Mouse (Mus musculus) heart, embryonic 15.5 days (tissue): Measurements from ENCODE around the gene Tprgl. TPM values are rescaled to one million over a fixed set of nuclear protein-coding genes. Genes with fewer than 3 reads are reported as not detected.

Source experiments
- ATAC-seq: fragments of 200-750 bp; cut with Nextera tagmentation; replicated peaks from 2 replicates; pipeline ENCODE4 v1.8.0; 2017; ENCODE audit warnings: low read depth, moderate TSS enrichment; ENCODE audit not compliant: insufficient number of reproducible peaks, insufficient read depth, low FRiP score
- H3K27ac ChIP-seq: fragments of 300-500 bp; sonication (generic); 2 replicates; pipeline ENCODE4 v1.5.1; 2015; ENCODE audit warnings: mild to moderate bottlenecking, inconsistent platforms
- H3K27me3 ChIP-seq: fragments of 300-500 bp; sonication (generic); 2 replicates; pipeline ENCODE4 v1.6.1; 2015; ENCODE audit warnings: inconsistent platforms
- H3K36me3 ChIP-seq: fragments of 300-500 bp; sonication (generic); 2 replicates; pipeline ENCODE4 v1.6.1; 2015; ENCODE audit warnings: mild to moderate bottlenecking, inconsistent platforms
- H3K4me1 ChIP-seq: fragments of 300-500 bp; sonication (generic); replicated peaks from 2 replicates; pipeline ENCODE4 v1.6.1; 2015; ENCODE audit warnings: inconsistent platforms
- H3K4me2 ChIP-seq: fragments of 300-500 bp; sonication (generic); 2 replicates; pipeline ENCODE4 v1.6.1; 2015; ENCODE audit warnings: inconsistent platforms, mild to moderate bottlenecking, moderate library complexity
- H3K4me3 ChIP-seq: fragments of 300-500 bp; sonication (generic); 2 replicates; pipeline ENCODE4 v1.5.1; 2015; ENCODE audit warnings: mild to moderate bottlenecking, inconsistent platforms
- H3K9ac ChIP-seq: fragments of 300-500 bp; sonication (generic); 2 replicates; pipeline ENCODE4 v1.6.1; 2015; ENCODE audit warnings: mild to moderate bottlenecking, inconsistent platforms
- H3K9me3 ChIP-seq: fragments of 300-500 bp; sonication (generic); replicated peaks from 2 replicates; pipeline ENCODE4 v1.6.1; 2016; ENCODE audit warnings: inconsistent platforms
- WGBS: fragments of 180-500 bp; shearing (Covaris S2); methylation state at CpG from one replicate; pipeline ENCODE4 v1.1.7; 2015; ENCODE audit warnings: mixed read lengths; 5-methylcytosine and 5-hydroxymethylcytosine counted together
- polyA plus RNA-seq: library from polyadenylated mRNA; unstranded; fragments of >200 nt; fragmentation: Nextera tagmentation; extraction: Ambion mirVana; gene quantifications from 2 replicates; pipeline ENCODE4 v1.2.1, GENCODE M21; 2015

The Tprgl gene
- polyA plus RNA-seq, 1 experiment from 2014 or later = 116 TPM

GRCm38 (mm10) chr4:154185001-154185400, 24.5 kb upstream of the Tprgl start:
- no peak overlapping the region for H3K27ac ChIP-seq

GRCm38 (mm10) chr4:154183566-154183965, 23.1 kb upstream of the Tprgl start:
- H3K27ac ChIP-seq = no peak overlapping the region
- no peaks in the 10 kb centered on the region for H3K27me3 ChIP-seq
- H3K4me3 ChIP-seq = no peak overlapping the region
- no peak overlapping the region for H3K4me2 ChIP-seq
- peaks cover 13% of the 10 kb centered on the region for H3K4me1 ChIP-seq
- H3K36me3 ChIP-seq = no peaks in the 10 kb centered on the region
- H3K9me3 ChIP-seq = no peaks in the 10 kb centered on the region
- no peak for ATAC-seq
- H3K9ac ChIP-seq = no peak overlapping the region
- 44% methylated on average over 5 of the region's 5 CpGs for WGBS

More at GRCm38 (mm10) chr4:154185001-154185400, 24.5 kb upstream of the Tprgl start:
- no peak overlapping the region for H3K4me3 ChIP-seq
- H3K4me2 ChIP-seq = no peak overlapping the region
- no peak for ATAC-seq
- no peaks in the 10 kb centered on the region for H3K27me3 ChIP-seq
- H3K36me3 ChIP-seq = no peaks in the 10 kb centered on the region
- WGBS = 56% methylated on average over 5 of the region's 5 CpGs
- H3K4me1 ChIP-seq = peaks cover 16% of the 10 kb centered on the region
- no peaks in the 10 kb centered on the region for H3K9me3 ChIP-seq
- H3K9ac ChIP-seq = no peak overlapping the region

- no peak for ATAC-seq
- H3K36me3 ChIP-seq = no peaks in the 10 kb centered on the region
- H3K4me2 ChIP-seq = no peak overlapping the region
- H3K27me3 ChIP-seq = no peaks in the 10 kb centered on the region
- H3K4me1 ChIP-seq = peaks cover 13% of the 10 kb centered on the region
- no peak overlapping the region for H3K27ac ChIP-seq
- H3K9ac ChIP-seq = no peak overlapping the region
- 56% methylated on average over 7 of the region's 7 CpGs for WGBS
- H3K4me3 ChIP-seq = no peak overlapping the region
- no peaks in the 10 kb centered on the region for H3K9me3 ChIP-seq
Observed at GRCm38 (mm10) chr4:154181001-154181400, 20.5 kb upstream of the Tprgl start.

GRCm38 (mm10) chr4:154177257-154177656, 16.8 kb upstream of the Tprgl start:
- H3K4me3 ChIP-seq = no peak overlapping the region
- H3K9me3 ChIP-seq = no peaks in the 10 kb centered on the region
- H3K4me1 ChIP-seq = peaks cover 12% of the 10 kb centered on the region
- 51% methylated on average over 8 of the region's 8 CpGs for WGBS
- H3K9ac ChIP-seq = no peak overlapping the region
- 0 out of 2 replicates have a peak, but pooled peaks have one; percentile 19 for ATAC-seq
- H3K27me3 ChIP-seq = peaks cover 27% of the 10 kb centered on the region
- H3K27ac ChIP-seq = no peak overlapping the region
- no peak overlapping the region for H3K4me2 ChIP-seq
- no peaks in the 10 kb centered on the region for H3K36me3 ChIP-seq

GRCm38 (mm10) chr4:154171931-154172604, 11.6 kb upstream of the Tprgl start:
- H3K4me3 ChIP-seq = peak overlapping the region; percentile 61
- H3K27me3 ChIP-seq = peaks cover 66% of the 10 kb centered on the region
- no peaks in the 10 kb centered on the region for H3K9me3 ChIP-seq
- no peak overlapping the region for H3K27ac ChIP-seq
- 36% methylated on average over 13 of the region's 13 CpGs for WGBS
- no peaks in the 10 kb centered on the region for H3K36me3 ChIP-seq
- no peak for ATAC-seq
- peak overlapping the region; percentile 93 for H3K4me2 ChIP-seq
- H3K4me1 ChIP-seq = peaks cover 34% of the 10 kb centered on the region
- peak overlapping the region; percentile 23; the same call in 1 of the 2 replicates for H3K9ac ChIP-seq

- H3K27me3 ChIP-seq = peaks cover 66% of the 10 kb centered on the region
- H3K4me1 ChIP-seq = peaks cover 34% of the 10 kb centered on the region
- WGBS = 2% methylated on average over 37 of the region's 37 CpGs
- H3K4me2 ChIP-seq = peak overlapping the region; percentile 93
- no peaks in the 10 kb centered on the region for H3K36me3 ChIP-seq
- H3K4me3 ChIP-seq = peak overlapping the region; percentile 61
- peak overlapping the region; percentile 48 for H3K9ac ChIP-seq
- ATAC-seq = no peak
- H3K9me3 ChIP-seq = no peaks in the 10 kb centered on the region
- 0 out of 2 replicates have a peak overlapping the region, but pooled peaks have one; percentile 28 for H3K27ac ChIP-seq
Observed at GRCm38 (mm10) chr4:154171151-154171930, 10.9 kb upstream of the Tprgl start.

- Histone ChIP-seq H3K9ac (peak within 1 kb of the TSS; percentile 48), H3K27me3 (peaks cover 66% of the 10 kb centered on the region), H3K4me3 (peak within 1 kb of the TSS; percentile 61), H3K4me2 (peak within 1 kb of the TSS; percentile 93), H3K4me1 (peaks cover 34% of the 10 kb centered on the region), H3K36me3 (no peaks in the 10 kb centered on the region), H3K9me3 (no peaks in the 10 kb centered on the region), H3K27ac (0 out of 2 replicates have a peak within 1 kb of the TSS, but pooled peaks have one; percentile 28)
- ATAC-seq = peak; percentile 78
- WGBS = under 1% methylated on average over 57 of the region's 61 CpGs
Observed at GRCm38 (mm10) chr4:154170506-154171150, 10.2 kb upstream of the Tprgl start, which contains the start of gene Megf6. Megf6 (plus strand) TSS chr4:154170730.

GRCm38 (mm10) chr4:154170021-154170420, 9.6 kb upstream of the Tprgl start:
- no peak overlapping the region for H3K27ac ChIP-seq
- no peaks in the 10 kb centered on the region for H3K36me3 ChIP-seq
- H3K27me3 ChIP-seq = peaks cover 64% of the 10 kb centered on the region
- H3K4me1 ChIP-seq = peaks cover 30% of the 10 kb centered on the region
- peak overlapping the region; percentile 43 for H3K9ac ChIP-seq
- H3K4me3 ChIP-seq = peak overlapping the region; percentile 61
- H3K9me3 ChIP-seq = no peaks in the 10 kb centered on the region
- H3K4me2 ChIP-seq = peak overlapping the region; percentile 93
- 1% methylated on average over 15 of the region's 15 CpGs for WGBS
- 0 out of 2 replicates have a peak, but pooled peaks have one; percentile 6 for ATAC-seq

GRCm38 (mm10) chr4:154167053-154167452, 6.6 kb upstream of the Tprgl start:
- no peak overlapping the region for H3K27ac ChIP-seq
- peaks cover 37% of the 10 kb centered on the region for H3K27me3 ChIP-seq
- H3K4me1 ChIP-seq = peaks cover 26% of the 10 kb centered on the region
- WGBS = 25% methylated on average over 5 of the region's 5 CpGs
- H3K9ac ChIP-seq = no peak overlapping the region
- H3K4me2 ChIP-seq = no peak overlapping the region
- H3K36me3 ChIP-seq = no peaks in the 10 kb centered on the region
- H3K4me3 ChIP-seq = no peak overlapping the region
- no peaks in the 10 kb centered on the region for H3K9me3 ChIP-seq
- ATAC-seq = no peak

- no peak for ATAC-seq
- Histone ChIP-seq H3K27me3 (no peaks in the 10 kb centered on the region), H3K4me1 (peaks cover 20% of the 10 kb centered on the region), H3K4me3 (no peak overlapping the region), H3K4me2 (no peak overlapping the region), H3K9ac (no peak overlapping the region), H3K9me3 (no peaks in the 10 kb centered on the region), H3K27ac (no peak overlapping the region), H3K36me3 (peaks cover 6% of the 10 kb centered on the region; the same call in 1 of the 2 replicates)
- 13% methylated on average over 7 of the region's 7 CpGs for WGBS
Observed at GRCm38 (mm10) chr4:154163296-154163695, 2.8 kb upstream of the Tprgl start.

GRCm38 (mm10) chr4:154159961-154160537, 417 bp downstream of the Tprgl start:
- H3K27me3 ChIP-seq = no peaks in the 10 kb centered on the region
- peak overlapping the region; percentile 91 for H3K4me2 ChIP-seq
- no peaks in the 10 kb centered on the region for H3K9me3 ChIP-seq
- WGBS = 2% methylated on average over 47 of the region's 47 CpGs
- peak; percentile 58 for ATAC-seq
- peaks cover 20% of the 10 kb centered on the region for H3K4me1 ChIP-seq
- H3K9ac ChIP-seq = peak overlapping the region; percentile 87
- H3K4me3 ChIP-seq = peak overlapping the region; percentile 97
- peaks cover 31% of the 10 kb centered on the region for H3K36me3 ChIP-seq
- H3K27ac ChIP-seq = peak overlapping the region; percentile 80
